Mouse (Mus musculus): ENCODE data around the gene Grk5.

Gene Grk5

GRCm38 (mm10) chr19:60973508-60973907 lies 84.0 kb downstream of the Grk5 start:
- no peak for DNase-seq (ENCODE audit: low spot score in 2 of 2)

- no peak for DNase-seq (ENCODE audit: low spot score in 2 of 2)
Measured at GRCm38 (mm10) chr19:60979581-60979980, 90.0 kb downstream of the Grk5 start.

GRCm38 (mm10) chr19:60981391-60981790 lies 91.8 kb downstream of the Grk5 start:
- no peak for DNase-seq (ENCODE audit: low spot score in 2 of 2)

GRCm38 (mm10) chr19:60981894-60982293 lies 92.3 kb downstream of the Grk5 start:
- DNase-seq (ENCODE audit: low spot score in 2 of 2), result no peak

- DNase-seq (ENCODE audit: low spot score in 2 of 2), result no peak
Measured at GRCm38 (mm10) chr19:60989766-60990165, 100.2 kb downstream of the Grk5 start.

- no peak for DNase-seq (ENCODE audit: low spot score in 2 of 2)
Measured at GRCm38 (mm10) chr19:60994214-60994613, 104.7 kb downstream of the Grk5 start.

GRCm38 (mm10) chr19:60994845-60995244 lies 105.3 kb downstream of the Grk5 start:
- no peak for DNase-seq (ENCODE audit: low spot score in 2 of 2)

- no peak for DNase-seq (ENCODE audit: low spot score in 2 of 2)
Measured at GRCm38 (mm10) chr19:60997784-60998183, 108.2 kb downstream of the Grk5 start.

- no peak for DNase-seq (ENCODE audit: low spot score in 2 of 2)
Measured at GRCm38 (mm10) chr19:60999652-61000051, 110.1 kb downstream of the Grk5 start.

GRCm38 (mm10) chr19:61000958-61001357 lies 111.4 kb downstream of the Grk5 start:
- no peak for DNase-seq (ENCODE audit: low spot score in 2 of 2)

- DNase-seq (ENCODE audit: low spot score in 2 of 2), result no peak
Measured at GRCm38 (mm10) chr19:61009266-61009665, 119.7 kb downstream of the Grk5 start.

GRCm38 (mm10) chr19:61017477-61018266 lies 128.1 kb downstream of the Grk5 start:
- DNase-seq (ENCODE audit: low spot score in 2 of 2), result no peak

- no peak for DNase-seq (ENCODE audit: low spot score in 2 of 2)
Measured at GRCm38 (mm10) chr19:61021502-61021901, 132.0 kb downstream of the Grk5 start.

- DNase-seq (ENCODE audit: low spot score in 2 of 2), result no peak
Measured at GRCm38 (mm10) chr19:61021939-61022566, 132.5 kb downstream of the Grk5 start.

- no peak for DNase-seq (ENCODE audit: low spot score in 2 of 2)
Measured at GRCm38 (mm10) chr19:61031570-61031969, 142.0 kb downstream of the Grk5 start.

- no peak for DNase-seq (ENCODE audit: low spot score in 2 of 2)
Measured at GRCm38 (mm10) chr19:61039151-61039550, 149.6 kb downstream of the Grk5 start.

GRCm38 (mm10) chr19:61048646-61049045 lies 159.1 kb downstream of the Grk5 start:
- DNase-seq (ENCODE audit: low spot score in 2 of 2), result no peak

GRCm38 (mm10) chr19:61049413-61049812 lies 159.9 kb downstream of the Grk5 start:
- DNase-seq (ENCODE audit: low spot score in 2 of 2), result no peak

- DNase-seq (ENCODE audit: low spot score in 2 of 2), result no peak
Measured at GRCm38 (mm10) chr19:61051151-61051550, 161.6 kb downstream of the Grk5 start.

- no peak for DNase-seq (ENCODE audit: low spot score in 2 of 2)
Measured at GRCm38 (mm10) chr19:61052008-61052407, 162.5 kb downstream of the Grk5 start.

GRCm38 (mm10) chr19:61052786-61053185 lies 163.2 kb downstream of the Grk5 start:
- no peak for DNase-seq (ENCODE audit: low spot score in 2 of 2)

GRCm38 (mm10) chr19:61056783-61057410 lies 167.3 kb downstream of the Grk5 start:
- no peak for DNase-seq (ENCODE audit: low spot score in 2 of 2)

GRCm38 (mm10) chr19:61057581-61057980 lies 168.0 kb downstream of the Grk5 start:
- no peak for DNase-seq (ENCODE audit: low spot score in 2 of 2)

All from thymus, postnatal 10 days (tissue).